ENCODE assay signal across 14 mouse cellular contexts in the genomic region with DNA sequence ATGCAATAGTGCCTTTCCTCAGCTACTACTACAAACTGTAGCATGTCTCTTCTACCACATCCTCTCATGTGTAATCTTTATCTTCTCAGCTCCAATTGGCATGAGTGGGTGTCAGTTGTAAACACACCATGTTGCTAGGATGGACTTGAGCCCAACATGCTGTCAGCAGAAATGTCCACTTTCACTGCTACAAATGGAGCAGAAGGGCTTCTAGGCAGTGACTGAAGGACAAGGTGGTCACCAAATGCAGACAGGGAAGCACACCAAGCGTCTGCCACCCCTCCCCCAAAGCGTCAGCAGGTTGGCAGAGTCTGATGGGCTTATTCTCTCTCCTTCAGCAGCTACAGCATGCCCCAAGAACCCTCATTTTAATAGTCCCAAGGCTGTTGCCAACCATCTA. TPM values are rescaled to one million over a fixed set of nuclear protein-coding genes. Genes with fewer than 3 reads are reported as not detected.
DNase-seq lines count a peak whose midpoint lies in the region; ATAC-seq lines count a peak whose summit lies in the region.
"Had no signal": no experiment of that assay in that cellular context is flagged by ENCODE, and none has a peak within 500 bp of the region (broad histone marks: within the 10 kb centered on the region; RNA-seq: fewer than 3 reads in every experiment).

No protein-coding gene starts in this region.

- ATAC-seq in cerebellum, adult (ENCODE audit: insufficient number of reproducible peaks, low FRiP score, low TSS enrichment) = peak; percentile 69
- ATAC-seq: activated CD4-positive, CD25-positive, alpha-beta regulatory T cell, adult 4 months had no signal

- DNase-seq in cerebellum, postnatal 4 days (ENCODE audit: low spot score in 2 of 2) = no peak
- peak; percentile 44 to 51 for DNase-seq in heart, postnatal 10 days
- DNase-seq in heart, postnatal 36 days = no peak
- peak; percentile 59 for DNase-seq in 416B (ENCODE audit: low read depth)
- peak; percentile 33 for DNase-seq in cerebellum, adult 9-10 months
- no peak for DNase-seq in adrenal gland, adult (ENCODE audit: inconsistent age in 2 of 2, low spot score in 1 of 2)
- DNase-seq in adrenal gland, postnatal 4 days (ENCODE audit: low spot score in 2 of 2) = no peak
- DNase-seq: gastrocnemius, postnatal 10 days; kidney, adult 8-10 months; kidney, postnatal 4 days; liver; right cerebral cortex, postnatal 4 days had no signal

- intact Hi-C loops in heart, postnatal 10 days (cut with DNase I) = no loop called here
- intact Hi-C loops in heart, postnatal 36 days (cut with DNase I) = no loop called here

RNA-seq across cellular contexts. Expression of gene Primpol, which starts 23.2 kb away (rescaled TPM):
- total RNA-seq in heart, postnatal 10 days (2021) = 1 to 10 TPM; 3.7 to 6.5 TPM
- 1 to 10 TPM; 2.4 to 2.9 TPM for total RNA-seq in heart, postnatal 36 days (2021)
- 10 to 100 TPM; 18.0 to 21.7 TPM for total RNA-seq in adrenal gland, postnatal 4 days (2021)

RNA-seq across cellular contexts. Expression of gene Casp3, which starts 23.3 kb away (rescaled TPM):
- total RNA-seq in heart, postnatal 10 days (2021) = 10 to 100 TPM; 15.8 to 18.7 TPM
- 1 to 10 TPM; 3.5 to 4.0 TPM for total RNA-seq in heart, postnatal 36 days (2021)
- 10 to 100 TPM; 35.1 to 35.2 TPM for total RNA-seq in adrenal gland, postnatal 4 days (2021)

RNA-seq across cellular contexts. Expression of gene Cenpu, which starts 41.9 kb away (rescaled TPM):
- 1 to 10 TPM; 3.0 to 4.6 TPM for total RNA-seq in heart, postnatal 10 days (2021)
- total RNA-seq in heart, postnatal 36 days (2021) = 1 to 10 TPM; 1.1 to 1.8 TPM
- 10 to 100 TPM in 1 of 2 experiments, 1 to 10 TPM in 1; 9.4 to 10.8 TPM for total RNA-seq in adrenal gland, postnatal 4 days (2021)

Comparison
In these comparisons a context has a peak if more than half of its experiments do, and no peak if none do; other contexts are left out.
1. DNase-seq: peak in heart, postnatal 10 days (2 of 2), 416B (single experiment) and cerebellum, adult 9-10 months (single experiment); none in cerebellum, postnatal 4 days (0 of 2), heart, postnatal 36 days (0 of 2), adrenal gland, adult (0 of 2) and adrenal gland, postnatal 4 days (0 of 2).